Mouse (Mus musculus) stomach, postnatal 0 days (tissue): ENCODE results near the gene Cog3. TPM values are rescaled to one million over a fixed set of nuclear protein-coding genes. Genes with fewer than 3 reads are reported as not detected.

Experiments used
- ATAC-seq: fragments of 200-750 bp; cut with Nextera tagmentation; 2 replicates; pipeline ENCODE4 v1.8.0; 2017; ENCODE audit not compliant: low FRiP score, low TSS enrichment
- DNase-seq: peaks from one replicate; pipeline ENCODE4 v3.0.0-alpha.2; 2016; ENCODE audit warnings: low spot score
- H3K27ac ChIP-seq: fragments of 300-500 bp; sonication (generic); replicated peaks from 2 replicates; pipeline ENCODE4 v1.5.1; 2014; ENCODE audit warnings: mild to moderate bottlenecking, control low read depth
- H3K27me3 ChIP-seq: fragments of 300-500 bp; sonication (generic); 2 replicates; pipeline ENCODE4 v1.6.1; 2014; ENCODE audit warnings: low read length; ENCODE audit not compliant: control insufficient read depth, insufficient read depth
- H3K36me3 ChIP-seq: fragments of 300-500 bp; sonication (generic); 2 replicates; pipeline ENCODE4 v1.6.1; 2014; ENCODE audit warnings: low read length, mixed read lengths; ENCODE audit not compliant: control insufficient read depth, insufficient read depth
- H3K4me1 ChIP-seq: fragments of 300-500 bp; sonication (generic); replicated peaks from 2 replicates; pipeline ENCODE4 v1.6.1; 2014; ENCODE audit warnings: antibody characterized with exemption; ENCODE audit not compliant: control insufficient read depth, insufficient read depth
- H3K4me2 ChIP-seq: fragments of 300-500 bp; sonication (generic); replicated peaks from 2 replicates; pipeline ENCODE4 v1.6.1; 2014; ENCODE audit warnings: low read depth, mild to moderate bottlenecking, control low read depth, moderate library complexity
- H3K4me3 ChIP-seq: fragments of 300-500 bp; sonication (generic); 2 replicates; pipeline ENCODE4 v1.5.1; 2014; ENCODE audit warnings: low read depth, low read length, control low read depth
- H3K9ac ChIP-seq: fragments of 300-500 bp; sonication (generic); 2 replicates; pipeline ENCODE4 v1.6.1; 2014; ENCODE audit warnings: mild to moderate bottlenecking, low read length, control low read depth, mixed read lengths
- H3K9me3 ChIP-seq: fragments of 300-500 bp; sonication (generic); 2 replicates; pipeline ENCODE4 v1.6.1; 2016; ENCODE audit warnings: low read length; ENCODE audit not compliant: control insufficient read depth
- CTCF ChIP-seq: IDR thresholded peaks from 2 replicates; pipeline ENCODE4 v1.5.1; 2016; ENCODE audit warnings: antibody characterized with exemption, low read depth, mild to moderate bottlenecking, moderate library complexity
- EP300 ChIP-seq: optimal IDR thresholded peaks from 2 replicates; pipeline ENCODE3; 2016; ENCODE audit warnings: antibody characterized with exemption
- WGBS: fragments of 180-500 bp; shearing (Covaris S2); extraction: QIAGEN DNeasy Blood & Tissue Kit; methylation state at CpG from one replicate; pipeline ENCODE4 v1.1.7; 2014; 5-methylcytosine and 5-hydroxymethylcytosine counted together
- polyA plus RNA-seq: library from polyadenylated mRNA; unstranded; fragments of >200 nt; fragmentation: Nextera tagmentation; extraction: Ambion mirVana; gene quantifications from 2 replicates; pipeline ENCODE4 v1.2.1, GENCODE M21; 2015

The Cog3 gene
- polyA plus RNA-seq, 1 experiment from 2014 or later = 11.4 TPM

GRCm38 (mm10) chr14:75707771-75708170 lies 46.5 kb downstream of the Cog3 start:
- ATAC-seq (no peak), DNase-seq (no peak)
- no peak overlapping the region for H3K9ac ChIP-seq
- no peak overlapping the region for H3K4me3 ChIP-seq
- no peaks in the 10 kb centered on the region for H3K9me3 ChIP-seq
- H3K4me1 ChIP-seq = no peaks in the 10 kb centered on the region
- 69% methylated on average over 7 of the region's 7 CpGs for WGBS
- no peak for TF ChIP-seq EP300
- no peak for TF ChIP-seq CTCF
- no peak overlapping the region for H3K4me2 ChIP-seq
- no peaks in the 10 kb centered on the region for H3K27me3 ChIP-seq
- peaks cover 22% of the 10 kb centered on the region for H3K36me3 ChIP-seq
- H3K27ac ChIP-seq = no peak overlapping the region

GRCm38 (mm10) chr14:75706647-75707046 lies 47.7 kb downstream of the Cog3 start:
- no peak for DNase-seq
- H3K36me3 ChIP-seq = peaks cover 22% of the 10 kb centered on the region

GRCm38 (mm10) chr14:75697928-75698327 lies 56.4 kb downstream of the Cog3 start:
- Histone ChIP-seq H3K27me3 (no peaks in the 10 kb centered on the region), H3K36me3 (0 out of 2 replicates have a peak, but pooled peaks cover 2% of the 10 kb centered on the region), H3K9me3 (no peaks in the 10 kb centered on the region), H3K9ac (no peak overlapping the region), H3K4me1 (no peaks in the 10 kb centered on the region), H3K27ac (no peak overlapping the region), H3K4me2 (no peak overlapping the region), H3K4me3 (no peak overlapping the region)
- WGBS = 78% methylated on average over 1 of the region's 1 CpGs
- DNase-seq = no peak
- no peak for TF ChIP-seq EP300
- TF ChIP-seq CTCF = no peak
- ATAC-seq = no peak

More at GRCm38 (mm10) chr14:75706647-75707046, 47.7 kb downstream of the Cog3 start:
- Histone ChIP-seq H3K4me1 (no peaks in the 10 kb centered on the region), H3K9ac (no peak overlapping the region), H3K4me3 (no peak overlapping the region), H3K9me3 (no peaks in the 10 kb centered on the region), H3K4me2 (no peak overlapping the region), H3K27me3 (no peaks in the 10 kb centered on the region), H3K27ac (no peak overlapping the region)
- ATAC-seq = no peak
- no peak for TF ChIP-seq CTCF
- 76% methylated on average over 4 of the region's 4 CpGs for WGBS

- Histone ChIP-seq H3K27ac (no peak overlapping the region), H3K36me3 (no peaks in the 10 kb centered on the region), H3K9me3 (no peaks in the 10 kb centered on the region), H3K9ac (no peak overlapping the region), H3K4me1 (no peaks in the 10 kb centered on the region), H3K4me3 (no peak overlapping the region), H3K4me2 (no peak overlapping the region), H3K27me3 (no peaks in the 10 kb centered on the region)
- ATAC-seq = 0 out of 2 replicates have a peak, but pooled peaks have one; percentile 24
- WGBS = 76% methylated on average over 5 of the region's 5 CpGs
- TF ChIP-seq CTCF = no peak
- no peak for DNase-seq
Observed at GRCm38 (mm10) chr14:75696096-75696495, 58.2 kb downstream of the Cog3 start.

- H3K27me3 ChIP-seq = no peaks in the 10 kb centered on the region
- H3K9ac ChIP-seq = no peak overlapping the region
- 93% methylated on average over 2 of the region's 2 CpGs for WGBS
- DNase-seq (no peak), ATAC-seq (no peak)
- no peak overlapping the region for H3K4me3 ChIP-seq
- no peak overlapping the region for H3K4me2 ChIP-seq
- no peaks in the 10 kb centered on the region for H3K4me1 ChIP-seq
- no peaks in the 10 kb centered on the region for H3K9me3 ChIP-seq
- H3K36me3 ChIP-seq = no peaks in the 10 kb centered on the region
- H3K27ac ChIP-seq = no peak overlapping the region
- TF ChIP-seq CTCF (no peak), EP300 (no peak)
Observed at GRCm38 (mm10) chr14:75690428-75690827, 63.9 kb downstream of the Cog3 start.

- Histone ChIP-seq H3K4me3 (no peak overlapping the region), H3K36me3 (no peaks in the 10 kb centered on the region), H3K9me3 (no peaks in the 10 kb centered on the region), H3K9ac (no peak overlapping the region), H3K4me2 (no peak overlapping the region), H3K27ac (no peak overlapping the region), H3K27me3 (no peaks in the 10 kb centered on the region), H3K4me1 (no peaks in the 10 kb centered on the region)
- 54% methylated on average over 6 of the region's 6 CpGs for WGBS
- ATAC-seq (no peak), DNase-seq (no peak)
- TF ChIP-seq EP300 = no peak
- TF ChIP-seq CTCF = no peak
Observed at GRCm38 (mm10) chr14:75676316-75676715, 78.0 kb downstream of the Cog3 start.
